Mouse (Mus musculus) MEL (cell line): ENCODE measurements around the gene Gm36028. TPM values are rescaled to one million over a fixed set of nuclear protein-coding genes. Genes with fewer than 3 reads are reported as not detected.

ENCODE experiments used
- DNase-seq: peaks from one replicate; pipeline ENCODE4 v3.0.0; 2011; ENCODE audit warnings: low read depth, low spot score
- H3K27ac ChIP-seq: 2 replicates; pipeline ENCODE4 v1.5.1; 2012; ENCODE audit warnings: low read depth, mild to moderate bottlenecking, control low read depth, low read length, moderate library complexity; ENCODE audit not compliant: control insufficient read depth
- H3K27me3 ChIP-seq, 2 experiments: fragments of 150-350 bp in 1 of 2; sonication (generic) in 1 of 2; 2 replicates each; pipeline ENCODE4 v1.6.1; 2012; ENCODE audit warnings: low read length in 2 of 2, mild to moderate bottlenecking in 2 of 2, improper control_type of control experiment in 1 of 2, moderate library complexity in 1 of 2; ENCODE audit not compliant: insufficient read depth in 2 of 2, control insufficient read depth in 1 of 2
- H3K36me3 ChIP-seq, 2 experiments: 2 replicates each; pipeline ENCODE4 v1.6.1; 2012 to 2014; ENCODE audit warnings: low read length in 2 of 2, improper control_type of control experiment in 1 of 2, inconsistent platforms in 1 of 2, mild to moderate bottlenecking in 1 of 2; ENCODE audit not compliant: insufficient read depth in 2 of 2, control insufficient read depth in 1 of 2
- H3K4me1 ChIP-seq, 2 experiments: fragments of 150-350 bp in 1 of 2; sonication (generic) in 1 of 2; 2 replicates each; pipeline ENCODE4 v1.6.1; 2012; ENCODE audit warnings: low read length in 2 of 2, improper control_type of control experiment in 1 of 2, mild to moderate bottlenecking in 1 of 2; ENCODE audit not compliant: insufficient read depth in 2 of 2, control insufficient read depth in 1 of 2
- H3K4me3 ChIP-seq, 2 experiments: fragments of 150-350 bp in 1 of 2; sonication (generic) in 1 of 2; 2 replicates each; pipeline ENCODE4 v1.5.1; 2012; ENCODE audit warnings: low read depth in 2 of 2, low read length in 2 of 2, mild to moderate bottlenecking in 2 of 2, moderate library complexity in 2 of 2, control low read depth in 1 of 2, improper control_type of control experiment in 1 of 2; ENCODE audit not compliant: control insufficient read depth in 1 of 2, insufficient read depth in 1 of 2
- H3K79me2 ChIP-seq: 2 replicates; pipeline ENCODE4 v1.6.1; 2012; ENCODE audit warnings: mild to moderate bottlenecking, low read length, moderate library complexity; ENCODE audit not compliant: control insufficient read depth, poor library complexity, insufficient read depth
- H3K9ac ChIP-seq: 2 replicates; pipeline ENCODE4 v1.6.1; 2012; ENCODE audit warnings: low read depth, mild to moderate bottlenecking, control low read depth, low read length, moderate library complexity; ENCODE audit not compliant: control insufficient read depth, poor library complexity, severe bottlenecking
- H3K9me3 ChIP-seq: fragments of 150-350 bp; sonication (generic); replicated peaks from 2 replicates; pipeline ENCODE4 v1.6.1; 2012; ENCODE audit warnings: mild to moderate bottlenecking, low read length, improper control_type of control experiment, moderate library complexity; ENCODE audit not compliant: insufficient read depth
- CHD1 ChIP-seq: IDR thresholded peaks from 2 replicates; pipeline ENCODE4 v1.6.1; 2012; ENCODE audit warnings: low read depth, mild to moderate bottlenecking, inconsistent platforms, low read length, improper control_type of control experiment
- E2F4 ChIP-seq: IDR thresholded peaks from 2 replicates; pipeline ENCODE4 v1.6.1; 2011; ENCODE audit warnings: low read depth, low read length, improper control_type of control experiment, borderline replicate concordance
- ELF1 ChIP-seq: IDR thresholded peaks from 2 replicates; pipeline ENCODE4 v1.6.1; 2014; ENCODE audit warnings: low read depth, mild to moderate bottlenecking, inconsistent platforms, low read length, improper control_type of control experiment, moderate library complexity
- ETS1 ChIP-seq: IDR thresholded peaks from 2 replicates; pipeline ENCODE4 v1.6.1; 2012; ENCODE audit warnings: low read depth, mild to moderate bottlenecking, inconsistent platforms, low read length, improper control_type of control experiment, moderate library complexity
- GATA1 ChIP-seq: IDR thresholded peaks from 2 replicates; pipeline ENCODE4 v1.6.1; 2011; ENCODE audit warnings: low read depth, low read length, improper control_type of control experiment
- JUND ChIP-seq: IDR thresholded peaks from 2 replicates; pipeline ENCODE4 v1.6.1; 2011; ENCODE audit warnings: low read depth, mild to moderate bottlenecking, improper control_type of control experiment, low read length
- KAT2A ChIP-seq: conservative IDR thresholded peaks from 2 replicates; pipeline ENCODE4 v1.6.1; 2012; ENCODE audit warnings: low read depth, low read length, improper control_type of control experiment, inconsistent platforms
- MAFK ChIP-seq: IDR thresholded peaks from 2 replicates; pipeline ENCODE4 v1.6.1; 2011; ENCODE audit warnings: low read depth, mild to moderate bottlenecking, low read length, improper control_type of control experiment, borderline replicate concordance
- MAX ChIP-seq: IDR thresholded peaks from 2 replicates; pipeline ENCODE4 v1.6.1; 2011; ENCODE audit warnings: low read length, improper control_type of control experiment
- MXI1 ChIP-seq: IDR thresholded peaks from 2 replicates; pipeline ENCODE4 v1.6.1; 2011; ENCODE audit warnings: mild to moderate bottlenecking, low read depth, low read length, improper control_type of control experiment
- MYC ChIP-seq: IDR thresholded peaks from 2 replicates; pipeline ENCODE4 v1.6.1; 2011; ENCODE audit warnings: low read depth, mild to moderate bottlenecking, low read length, improper control_type of control experiment, moderate library complexity
- NRF1 ChIP-seq: IDR thresholded peaks from 2 replicates; pipeline ENCODE4 v1.6.1; 2014; ENCODE audit warnings: low read depth, mild to moderate bottlenecking, inconsistent platforms, low read length, improper control_type of control experiment, moderate library complexity; ENCODE audit not compliant: poor library complexity, insufficient read depth, severe bottlenecking
- POLR2AphosphoS5 ChIP-seq: IDR thresholded peaks from 2 replicates; pipeline ENCODE4 v1.6.1; 2012; ENCODE audit warnings: low read depth, borderline replicate concordance, mild to moderate bottlenecking, inconsistent platforms, low read length, moderate library complexity, mixed read lengths
- RCOR1 ChIP-seq: IDR thresholded peaks from 2 replicates; pipeline ENCODE4 v1.6.1; 2012; ENCODE audit warnings: low read depth, mild to moderate bottlenecking, inconsistent platforms, low read length, improper control_type of control experiment
- SIN3A ChIP-seq: IDR thresholded peaks from 2 replicates; pipeline ENCODE4 v1.6.1; 2012; ENCODE audit warnings: low read length, improper control_type of control experiment, inconsistent platforms
- SMC3 ChIP-seq: IDR thresholded peaks from 2 replicates; pipeline ENCODE4 v1.6.1; 2011; ENCODE audit warnings: low read depth, low read length, improper control_type of control experiment
- TAL1 ChIP-seq: IDR thresholded peaks from 2 replicates; pipeline ENCODE4 v1.6.1; 2012; ENCODE audit warnings: mild to moderate bottlenecking, inconsistent platforms, low read length, moderate library complexity, mixed read lengths
- USF1 ChIP-seq: IDR thresholded peaks from 2 replicates; pipeline ENCODE4 v1.6.1; 2014; ENCODE audit warnings: low read depth, mild to moderate bottlenecking, inconsistent platforms, low read length, improper control_type of control experiment, moderate library complexity
- USF2 ChIP-seq, 2 experiments: IDR thresholded peaks; 2 replicates each; pipeline ENCODE4 v1.6.1; 2011 to 2012; ENCODE audit warnings: improper control_type of control experiment in 2 of 2, low read length in 2 of 2, borderline replicate concordance in 1 of 2, inconsistent platforms in 1 of 2, low read depth in 1 of 2, mild to moderate bottlenecking in 1 of 2; ENCODE audit not compliant: insufficient read depth in 1 of 2
- ZKSCAN1 ChIP-seq: IDR thresholded peaks from 2 replicates; pipeline ENCODE4 v1.6.1; 2012; ENCODE audit warnings: low read depth, mild to moderate bottlenecking, inconsistent platforms, low read length, improper control_type of control experiment, moderate library complexity
- ZNF384 ChIP-seq: IDR thresholded peaks from 2 replicates; pipeline ENCODE4 v1.6.1; 2012; ENCODE audit warnings: low read depth, mild to moderate bottlenecking, inconsistent platforms, low read length, improper control_type of control experiment
- polyA plus RNA-seq, 2 experiments: library from polyadenylated mRNA; stranded (reverse) in 1 of 2; unstranded in 1 of 2; fragments of >175 nt in 1 of 2; fragments of >200 nt in 1 of 2; gene quantifications; 2 replicates each; pipeline versions ENCODE4 v1.2.1 to v1.2.4; 2012; ENCODE audit warnings: low replicate concordance in 2 of 2, low read depth in 1 of 2; ENCODE audit not compliant: insufficient read length in 2 of 2, insufficient read depth in 1 of 2, missing spikeins in 1 of 2
- total RNA-seq: library from RNA; depleted of rRNA; stranded (reverse); fragments of 300-350 nt; gene quantifications from 2 replicates; pipeline ENCODE4 v1.2.3, GENCODE M21; 2012

Gene Gm36028
- total and polyA plus RNA-seq, 3 experiments = not detected

- no peaks in the 10 kb centered on the region for H3K9me3 ChIP-seq
- no peak for DNase-seq
- H3K27ac ChIP-seq = no peak overlapping the region
- peaks cover 0 to 7% of the 10 kb centered on the region in 2 experiments; a peak in 3 of 4 replicates for H3K4me1 ChIP-seq
- peaks cover 10 to 26% of the 10 kb centered on the region in 2 experiments for H3K36me3 ChIP-seq
- TF ChIP-seq ZKSCAN1 = no peak
- TF ChIP-seq SMC3 = no peak
- no peak for TF ChIP-seq KAT2A
- TF ChIP-seq MAFK = no peak
- H3K27me3 ChIP-seq = no peaks in the 10 kb centered on the region
- H3K9ac ChIP-seq = no peak overlapping the region
- H3K79me2 ChIP-seq = peaks cover 9% of the 10 kb centered on the region
- no peak overlapping the region for H3K4me3 ChIP-seq
Measured at GRCm38 (mm10) chr16:37879750-37880419, 18.9 kb upstream of the Gm36028 start.

GRCm38 (mm10) chr16:37878951-37879505 is 18.1 kb upstream of the Gm36028 start:
- Histone ChIP-seq H3K27ac (no peak overlapping the region), H3K9ac (no peak overlapping the region), H3K27me3 (no peaks in the 10 kb centered on the region), H3K4me1 (peaks cover 0 to 7% of the 10 kb centered on the region in 2 experiments; a peak in 3 of 4 replicates), H3K9me3 (no peaks in the 10 kb centered on the region), H3K36me3 (peaks cover 10 to 26% of the 10 kb centered on the region in 2 experiments), H3K4me3 (no peak overlapping the region), H3K79me2 (peaks cover 13% of the 10 kb centered on the region)
- TF ChIP-seq GATA1 (0 out of 2 replicates have a peak, but pooled peaks have one; percentile 8), JUND (no peak), RCOR1 (no peak)
- no peak for DNase-seq

GRCm38 (mm10) chr16:37877406-37877805 is 16.5 kb upstream of the Gm36028 start:
- no peak for DNase-seq
- TF ChIP-seq TAL1 (no peak), JUND (no peak), ZNF384 (no peak), MAX (no peak), ZKSCAN1 (no peak), MYC (no peak), ETS1 (no peak), MXI1 (no peak), USF2 (IDR thresholded peaks at IDR 0.05; ENCODE audit: borderline replicate concordance in 1 of 2, insufficient read depth in 1 of 2, low read depth in 1 of 2, low read length in 2 of 2) (no peak), CHD1 (no peak), NRF1 (no peak), ELF1 (no peak), KAT2A (no peak), POLR2AphosphoS5 (no peak), E2F4 (no peak), USF1 (no peak), GATA1 (no peak), SIN3A (no peak)
- H3K36me3 ChIP-seq = peaks cover 12 to 26% of the 10 kb centered on the region in 2 experiments

More at GRCm38 (mm10) chr16:37877406-37877805, 16.5 kb upstream of the Gm36028 start:
- H3K27ac ChIP-seq = no peak overlapping the region
- H3K4me1 ChIP-seq = peaks cover 0 to 7% of the 10 kb centered on the region in 2 experiments; a peak in 3 of 4 replicates
- no peak overlapping the region for H3K4me3 ChIP-seq
- H3K9me3 ChIP-seq = no peaks in the 10 kb centered on the region
- H3K27me3 ChIP-seq = no peaks in the 10 kb centered on the region
- peaks cover 24% of the 10 kb centered on the region for H3K79me2 ChIP-seq
- H3K9ac ChIP-seq = no peak overlapping the region
